In genomic region chr9:13470013-13470412, GRCm38 (mm10) we compare ENCODE assay signal across 10 mouse cellular contexts. TPM values are rescaled to one million over a fixed set of nuclear protein-coding genes. Genes with fewer than 3 reads are reported as not detected.
DNase-seq lines count a peak whose midpoint lies in the region; ATAC-seq and TF ChIP-seq lines count a peak whose summit lies in the region.
"Had no signal": no experiment of that assay in that cellular context is flagged by ENCODE, and none has a peak within 500 bp of the region (broad histone marks: within the 10 kb centered on the region; RNA-seq: fewer than 3 reads in every experiment).

No protein-coding gene starts in this region.

- H3K27me3 ChIP-seq in hindbrain, embryonic 13.5 days: no peaks in the 10 kb centered on the region
- H3K27me3 ChIP-seq in hindbrain, embryonic 10.5 days (ENCODE audit: insufficient read depth, poor library complexity, severe bottlenecking): no peaks in the 10 kb centered on the region
- no peaks in the 10 kb centered on the region for H3K27me3 ChIP-seq in kidney, embryonic 15.5 days
- no peaks in the 10 kb centered on the region for H3K27me3 ChIP-seq in neural tube, embryonic 15.5 days (replicated peaks)
- no peaks in the 10 kb centered on the region for H3K27me3 ChIP-seq in intestine, embryonic 15.5 days (replicated peaks)

- no peak for DNase-seq in hindbrain, embryonic 10.5 days (ENCODE audit: low spot score)
- DNase-seq in cerebellum, adult 9-10 months: no peak
- no peak for DNase-seq in urinary bladder, postnatal 36 days (ENCODE audit: low spot score in 2 of 2)

- WGBS in hindbrain, embryonic 13.5 days: 53% methylated on average over 7 of the region's 7 CpGs
- WGBS in hindbrain, embryonic 10.5 days: 38% methylated on average over 7 of the region's 7 CpGs
- 37% methylated on average over 7 of the region's 7 CpGs for WGBS in kidney, embryonic 15.5 days
- 56% methylated on average over 7 of the region's 7 CpGs for WGBS in neural tube, embryonic 15.5 days
- WGBS in intestine, embryonic 15.5 days: 51% methylated on average over 7 of the region's 7 CpGs

- no peak overlapping the region for H3K4me3 ChIP-seq in hindbrain, embryonic 13.5 days
- no peak overlapping the region for H3K4me3 ChIP-seq in hindbrain, embryonic 10.5 days
- H3K4me3 ChIP-seq in cortical plate, adult 2 months (ENCODE audit: insufficient read depth, low read length): no peak overlapping the region
- H3K4me3 ChIP-seq in kidney, embryonic 15.5 days (replicated peaks): no peak overlapping the region
- no peak overlapping the region for H3K4me3 ChIP-seq in neural tube, embryonic 15.5 days (replicated peaks)
- no peak overlapping the region for H3K4me3 ChIP-seq in intestine, embryonic 15.5 days (replicated peaks)

- ATAC-seq in hindbrain, embryonic 13.5 days (ENCODE audit: low FRiP score): no peak
- ATAC-seq in kidney, embryonic 15.5 days (replicated peaks; ENCODE audit: low FRiP score): no peak
- no peak for ATAC-seq in neural tube, embryonic 15.5 days (ENCODE audit: low FRiP score)
- no peak for ATAC-seq in intestine, embryonic 15.5 days

- TF ChIP-seq CTCF in cortical plate, adult 2 months (IDR thresholded peaks at IDR 0.05; ENCODE audit: extremely low read depth, insufficient read depth, low read length): no peak

- H3K27ac ChIP-seq in hindbrain, embryonic 13.5 days: 0 out of 2 replicates have a peak overlapping the region, but pooled peaks have one; percentile 30
- no peak overlapping the region for H3K27ac ChIP-seq in hindbrain, embryonic 10.5 days
- H3K27ac ChIP-seq in cortical plate, adult 2 months (ENCODE audit: insufficient read depth, low read length): peak overlapping the region; percentile 88
- H3K27ac ChIP-seq in kidney, embryonic 15.5 days: peak overlapping the region; percentile 76
- H3K27ac ChIP-seq in neural tube, embryonic 15.5 days (replicated peaks): 0 out of 2 replicates have a peak overlapping the region, but pooled peaks have one; percentile 25
- no peak overlapping the region for H3K27ac ChIP-seq in intestine, embryonic 15.5 days

- H3K9me3 ChIP-seq in hindbrain, embryonic 13.5 days: no peaks in the 10 kb centered on the region
- no peaks in the 10 kb centered on the region for H3K9me3 ChIP-seq in hindbrain, embryonic 10.5 days
- H3K9me3 ChIP-seq in kidney, embryonic 15.5 days (replicated peaks): no peaks in the 10 kb centered on the region
- H3K9me3 ChIP-seq in neural tube, embryonic 15.5 days (replicated peaks): no peaks in the 10 kb centered on the region
- H3K9me3 ChIP-seq in intestine, embryonic 15.5 days: no peaks in the 10 kb centered on the region

- H3K36me3 ChIP-seq in hindbrain, embryonic 13.5 days: no peaks in the 10 kb centered on the region
- H3K36me3 ChIP-seq in hindbrain, embryonic 10.5 days: no peaks in the 10 kb centered on the region
- H3K36me3 ChIP-seq in kidney, embryonic 15.5 days: no peaks in the 10 kb centered on the region
- no peaks in the 10 kb centered on the region for H3K36me3 ChIP-seq in neural tube, embryonic 15.5 days
- no peaks in the 10 kb centered on the region for H3K36me3 ChIP-seq in intestine, embryonic 15.5 days

- no peak for TF ChIP-seq POLR2A in cortical plate, adult 2 months (IDR thresholded peaks at IDR 0.05; ENCODE audit: extremely low read depth, insufficient read depth, low read length)

- H3K9ac ChIP-seq in hindbrain, embryonic 13.5 days: no peak overlapping the region
- H3K9ac ChIP-seq in kidney, embryonic 15.5 days: no peak overlapping the region
- no peak overlapping the region for H3K9ac ChIP-seq in neural tube, embryonic 15.5 days (replicated peaks)
- no peak overlapping the region for H3K9ac ChIP-seq in intestine, embryonic 15.5 days

- H3K4me2 ChIP-seq in hindbrain, embryonic 13.5 days: no peak overlapping the region
- H3K4me2 ChIP-seq in kidney, embryonic 15.5 days: no peak overlapping the region
- no peak overlapping the region for H3K4me2 ChIP-seq in neural tube, embryonic 15.5 days
- H3K4me2 ChIP-seq in intestine, embryonic 15.5 days (replicated peaks): no peak overlapping the region

- peaks cover 15% of the 10 kb centered on the region for H3K4me1 ChIP-seq in hindbrain, embryonic 13.5 days (replicated peaks)
- peaks cover 33% of the 10 kb centered on the region for H3K4me1 ChIP-seq in hindbrain, embryonic 10.5 days (replicated peaks)
- peaks cover 4% of the 10 kb centered on the region; the same call in 1 of the 2 replicates for H3K4me1 ChIP-seq in cortical plate, adult 2 months (ENCODE audit: control insufficient read depth, insufficient read depth, low read length)
- peaks cover 38% of the 10 kb centered on the region for H3K4me1 ChIP-seq in kidney, embryonic 15.5 days
- H3K4me1 ChIP-seq in neural tube, embryonic 15.5 days: peaks cover 10% of the 10 kb centered on the region
- 0 out of 2 replicates have a peak, but pooled peaks cover 4% of the 10 kb centered on the region for H3K4me1 ChIP-seq in intestine, embryonic 15.5 days (replicated peaks)

RNA-seq across cellular contexts. Expression of gene Gm17571, which starts 23.5 kb away (rescaled TPM):
- polyA plus RNA-seq in hindbrain, embryonic 13.5 days (2015; fragmentation: Nextera tagmentation; extraction: Ambion mirVana): not detected in 2 replicates
- polyA plus RNA-seq in hindbrain, embryonic 10.5 days (2016; fragmentation: Nextera tagmentation; extraction: Ambion mirVana): not detected in 2 replicates
- polyA plus RNA-seq in cortical plate, adult 2 months (2012; rRNA removed): not detected in 2 replicates
- polyA plus RNA-seq in kidney, embryonic 15.5 days (2015; fragmentation: Nextera tagmentation; extraction: Ambion mirVana): not detected in 2 replicates
- not detected in 2 replicates for polyA plus RNA-seq in neural tube, embryonic 15.5 days (2015; fragmentation: Nextera tagmentation; extraction: Ambion mirVana)
- not detected in 2 replicates for polyA plus RNA-seq in intestine, embryonic 15.5 days (2015; fragmentation: Nextera tagmentation; extraction: Ambion mirVana)
- polyA plus RNA-seq: liver, embryonic 16.5 days; small intestine, adult 2 months had no signal

Comparison
In these comparisons a context has a peak if more than half of its experiments do, and no peak if none do; other contexts are left out.
1. H3K27ac ChIP-seq: peak in hindbrain, embryonic 13.5 days (single experiment), cortical plate, adult 2 months (single experiment), kidney, embryonic 15.5 days (single experiment) and neural tube, embryonic 15.5 days (single experiment); none in hindbrain, embryonic 10.5 days (single experiment) and intestine, embryonic 15.5 days (single experiment).